Mouse (Mus musculus) liver, adult 2 months (tissue): ENCODE measurements at regions not wholly inside any gene's neighbourhood (a gene's known extent, or its start where the extent isn't known, plus 50 kb on each side); places are given as distances from the start of the nearest gene placed in this dataset.

Experiments
- CTCF ChIP-seq: fragments of 200-500 bp; IDR thresholded peaks from 2 replicates; pipeline ENCODE4 v1.5.1; 2011; ENCODE audit warnings: low read depth, low read length, control low read depth
- POLR2A ChIP-seq: fragments of 200-500 bp; IDR thresholded peaks from 2 replicates; pipeline ENCODE4 v1.6.1; 2011; ENCODE audit warnings: low read length, control low read depth; ENCODE audit not compliant: insufficient read depth; ENCODE audit errors: extremely low read depth

GRCm38 (mm10) chr13:83785643-83786042, 281.8 kb downstream of the Mef2c start:
- no peak for TF ChIP-seq CTCF
- TF ChIP-seq POLR2A: no peak
